16 mouse cellular contexts compared by ENCODE assay signal in the genomic region with DNA sequence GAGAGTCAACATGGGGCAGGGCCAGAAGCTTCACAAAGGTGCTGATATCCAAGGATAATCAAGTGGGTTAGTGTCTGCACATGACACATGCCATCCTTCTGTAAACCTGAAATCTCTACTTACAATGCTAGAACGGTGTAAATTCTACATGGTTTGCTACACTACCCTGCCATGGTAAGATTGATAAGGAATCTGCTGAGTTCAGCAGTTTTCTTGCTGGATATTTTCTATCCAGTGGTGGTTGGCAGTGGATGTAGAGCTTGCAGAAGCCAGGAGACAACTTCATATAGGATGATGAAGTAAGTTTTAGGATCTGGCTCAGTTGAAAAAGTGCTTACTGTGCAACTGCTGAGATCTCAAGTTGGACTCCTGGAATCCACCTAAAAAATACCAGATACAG.
"Had no signal": no experiment of that assay in that cellular context is flagged by ENCODE, and none has a peak within 500 bp of the region (broad histone marks: within the 10 kb centered on the region; RNA-seq: fewer than 3 reads in every experiment).

No protein-coding gene starts in this region.

- H3K36me3 ChIP-seq: neural tube, embryonic 13.5 days; neural tube, embryonic 15.5 days; stomach, embryonic 15.5 days had no signal

- H3K4me1 ChIP-seq: neural tube, embryonic 13.5 days; neural tube, embryonic 15.5 days; stomach, embryonic 15.5 days had no signal

- H3K27ac ChIP-seq: neural tube, embryonic 13.5 days; neural tube, embryonic 15.5 days; stomach, embryonic 15.5 days; stomach, postnatal 0 days had no signal

- H3K27me3 ChIP-seq: neural tube, embryonic 13.5 days; neural tube, embryonic 15.5 days; stomach, embryonic 15.5 days had no signal

- H3K4me2 ChIP-seq: neural tube, embryonic 13.5 days; neural tube, embryonic 15.5 days; stomach, embryonic 15.5 days had no signal

- DNase-seq: retina, postnatal 1 day; right cerebral cortex, adult 18-20 months; right cerebral cortex, postnatal 14 days; right cerebral cortex, postnatal 25 days; right cerebral cortex, postnatal 4 days; spleen, adult 18-20 months; thymus, adult 18-20 months; thymus, adult 2 months; thymus, postnatal 14 days; thymus, postnatal 25 days; thymus, postnatal 36 days; thymus, postnatal 4 days had no signal

- H3K4me3 ChIP-seq: neural tube, embryonic 13.5 days; neural tube, embryonic 15.5 days; stomach, embryonic 15.5 days had no signal

- H3K9ac ChIP-seq: neural tube, embryonic 13.5 days; neural tube, embryonic 15.5 days; stomach, embryonic 15.5 days had no signal

- H3K9me3 ChIP-seq: neural tube, embryonic 13.5 days; neural tube, embryonic 15.5 days; stomach, embryonic 15.5 days had no signal
